Mouse (Mus musculus) testis, adult 2 months (tissue): ENCODE measurements around the gene Cep135.

ENCODE experiments used
- CTCF ChIP-seq: fragments of 200-500 bp; IDR thresholded peaks from 2 replicates; pipeline ENCODE4 v1.5.1; 2012; ENCODE audit warnings: low read depth, mild to moderate bottlenecking, inconsistent platforms, low read length, moderate library complexity; ENCODE audit not compliant: control insufficient read depth, insufficient read depth, insufficient replicate concordance
- POLR2A ChIP-seq: fragments of 200-500 bp; IDR thresholded peaks from 2 replicates; pipeline ENCODE4 v1.6.1; 2012; ENCODE audit warnings: low read depth, mild to moderate bottlenecking, inconsistent platforms, low read length, moderate library complexity; ENCODE audit not compliant: control insufficient read depth

DNA sequence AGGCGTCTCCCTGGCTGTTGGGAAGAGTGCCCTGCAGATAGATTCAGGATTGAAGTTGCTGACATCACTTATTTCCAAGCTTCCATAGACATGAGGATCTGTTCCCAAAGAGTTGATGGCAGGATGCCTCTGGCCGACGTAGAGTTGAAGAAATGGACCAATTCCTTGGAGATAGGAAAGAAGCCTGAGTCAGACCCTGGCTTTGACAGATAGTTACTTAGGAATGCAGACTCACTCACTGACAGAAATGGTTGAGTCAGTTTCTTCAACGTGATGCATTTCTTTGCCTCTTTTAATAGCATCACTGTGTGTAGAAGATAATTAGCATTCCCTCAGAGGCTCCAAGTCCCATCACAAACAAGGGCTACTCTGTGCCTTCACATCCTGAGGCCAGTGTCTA lies 53.6 kb downstream of the Cep135 start:
- TF ChIP-seq CTCF (no peak), POLR2A (no peak)
